Mouse (Mus musculus) bone marrow, adult 2 months (tissue): Measurements from ENCODE around the gene Snap91.

Source experiments
- CTCF ChIP-seq: fragments of 200-500 bp; IDR thresholded peaks from 2 replicates; pipeline ENCODE4 v1.5.1; 2011; ENCODE audit warnings: low read length, control low read depth; ENCODE audit not compliant: control insufficient read depth, insufficient read depth
- POLR2A ChIP-seq: fragments of 200-500 bp; IDR thresholded peaks from 2 replicates; pipeline ENCODE4 v1.6.1; 2011; ENCODE audit warnings: low read depth, mild to moderate bottlenecking, control low read depth, low read length, borderline replicate concordance; ENCODE audit not compliant: control insufficient read depth

DNA sequence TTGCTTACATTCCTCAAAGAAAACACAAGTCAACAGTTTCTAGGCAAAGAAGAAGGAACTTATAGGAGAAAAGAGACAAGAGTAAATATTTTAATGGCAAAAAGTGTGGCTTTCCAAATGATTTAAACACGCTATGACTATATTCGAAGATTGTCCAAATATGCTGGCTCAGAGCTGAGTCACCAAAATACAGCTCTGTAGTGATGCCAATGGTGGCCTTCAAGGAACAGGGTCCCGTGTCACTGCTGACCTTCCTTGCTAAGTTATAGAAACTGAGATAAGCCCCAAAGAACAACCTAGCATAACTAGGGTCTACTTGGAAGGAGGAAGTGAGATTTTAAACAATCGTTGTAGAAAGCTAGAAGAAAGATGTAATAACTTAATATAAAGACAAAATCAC, 6.8 kb downstream of the Snap91 start:
- TF ChIP-seq CTCF (no peak), POLR2A (no peak)
